Mouse (Mus musculus) kidney, embryonic 15.5 days (tissue): ENCODE results near the gene Gm42421. TPM values are rescaled to one million over a fixed set of nuclear protein-coding genes. Genes with fewer than 3 reads are reported as not detected.

ENCODE experiments used
- ATAC-seq: fragments of 200-750 bp; cut with Nextera tagmentation; replicated peaks from 2 replicates; pipeline ENCODE4 v1.8.0; 2017; ENCODE audit warnings: moderate TSS enrichment; ENCODE audit not compliant: low FRiP score
- H3K27ac ChIP-seq: fragments of 300-500 bp; sonication (generic); 2 replicates; pipeline ENCODE4 v1.5.1; 2015; ENCODE audit warnings: mild to moderate bottlenecking, inconsistent platforms
- H3K27me3 ChIP-seq: fragments of 300-500 bp; sonication (generic); 2 replicates; pipeline ENCODE4 v1.6.1; 2015; ENCODE audit warnings: inconsistent platforms
- H3K36me3 ChIP-seq: fragments of 300-500 bp; sonication (generic); 2 replicates; pipeline ENCODE4 v1.6.1; 2015; ENCODE audit warnings: inconsistent platforms
- H3K4me1 ChIP-seq: fragments of 300-500 bp; sonication (generic); 2 replicates; pipeline ENCODE4 v1.6.1; 2015; ENCODE audit warnings: inconsistent platforms
- H3K4me2 ChIP-seq: fragments of 300-500 bp; sonication (generic); 2 replicates; pipeline ENCODE4 v1.6.1; 2015; ENCODE audit warnings: moderate library complexity, mild to moderate bottlenecking, inconsistent platforms
- H3K4me3 ChIP-seq: fragments of 300-500 bp; sonication (generic); replicated peaks from 2 replicates; pipeline ENCODE4 v1.5.1; 2015; ENCODE audit warnings: mild to moderate bottlenecking, inconsistent platforms
- H3K9ac ChIP-seq: fragments of 300-500 bp; sonication (generic); 2 replicates; pipeline ENCODE4 v1.6.1; 2015; ENCODE audit warnings: mild to moderate bottlenecking, inconsistent platforms
- H3K9me3 ChIP-seq: fragments of 300-500 bp; sonication (generic); replicated peaks from 2 replicates; pipeline ENCODE4 v1.6.1; 2016; ENCODE audit warnings: inconsistent platforms
- WGBS: fragments of 180-500 bp; shearing (Covaris S2); methylation state at CpG from one replicate; pipeline ENCODE4 v1.1.7; 2015; ENCODE audit warnings: mixed read lengths; 5-methylcytosine and 5-hydroxymethylcytosine counted together
- polyA plus RNA-seq: library from polyadenylated mRNA; unstranded; fragments of >200 nt; fragmentation: Nextera tagmentation; extraction: Ambion mirVana; gene quantifications from 2 replicates; pipeline ENCODE4 v1.2.1, GENCODE M21; 2015

The Gm42421 gene
- polyA plus RNA-seq, 1 experiment from 2014 or later = 0.83 TPM

GRCm38 (mm10) chr5:143943231-143944125, 15.5 kb downstream of the Gm42421 start:
- no peaks in the 10 kb centered on the region for H3K9me3 ChIP-seq
- no peak overlapping the region for H3K9ac ChIP-seq
- no peaks in the 10 kb centered on the region for H3K4me1 ChIP-seq
- no peak overlapping the region for H3K4me3 ChIP-seq
- no peaks in the 10 kb centered on the region for H3K27me3 ChIP-seq
- ATAC-seq = no peak
- 89% methylated on average over 14 of the region's 14 CpGs for whole genome bisulfite sequencing
- H3K27ac ChIP-seq = no peak overlapping the region
- H3K4me2 ChIP-seq = no peak overlapping the region
- H3K36me3 ChIP-seq = no peaks in the 10 kb centered on the region

- Histone ChIP-seq H3K27ac (no peak overlapping the region), H3K4me3 (no peak overlapping the region), H3K36me3 (no peaks in the 10 kb centered on the region), H3K4me2 (no peak overlapping the region), H3K4me1 (no peaks in the 10 kb centered on the region), H3K27me3 (no peaks in the 10 kb centered on the region), H3K9ac (no peak overlapping the region), H3K9me3 (no peaks in the 10 kb centered on the region)
- ATAC-seq = no peak
- WGBS = 78% methylated on average over 12 of the region's 12 CpGs
Observed at GRCm38 (mm10) chr5:143948361-143948760, 20.4 kb downstream of the Gm42421 start.

GRCm38 (mm10) chr5:143950016-143950415, 22.0 kb downstream of the Gm42421 start:
- H3K4me1 ChIP-seq = no peaks in the 10 kb centered on the region
- H3K27me3 ChIP-seq = no peaks in the 10 kb centered on the region
- H3K4me3 ChIP-seq = no peak overlapping the region
- H3K9me3 ChIP-seq = no peaks in the 10 kb centered on the region
- no peaks in the 10 kb centered on the region for H3K36me3 ChIP-seq
- ATAC-seq = no peak
- 42% methylated on average over 5 of the region's 5 CpGs for WGBS
- H3K4me2 ChIP-seq = no peak overlapping the region
- H3K27ac ChIP-seq = no peak overlapping the region
- no peak overlapping the region for H3K9ac ChIP-seq

- Histone ChIP-seq H3K9me3 (0 out of 2 replicates have a peak, but pooled peaks cover 4% of the 10 kb centered on the region), H3K27ac (no peak overlapping the region), H3K27me3 (no peaks in the 10 kb centered on the region), H3K9ac (no peak overlapping the region), H3K4me2 (no peak overlapping the region), H3K36me3 (no peaks in the 10 kb centered on the region), H3K4me1 (no peaks in the 10 kb centered on the region), H3K4me3 (no peak overlapping the region)
- ATAC-seq = no peak
- WGBS = 90% methylated on average over 6 of the region's 6 CpGs
Observed at GRCm38 (mm10) chr5:143957101-143957500, 29.1 kb downstream of the Gm42421 start.

GRCm38 (mm10) chr5:143959551-143959950, 31.6 kb downstream of the Gm42421 start:
- Histone ChIP-seq H3K4me2 (no peak overlapping the region), H3K9ac (no peak overlapping the region), H3K9me3 (0 out of 2 replicates have a peak, but pooled peaks cover 4% of the 10 kb centered on the region), H3K4me3 (no peak overlapping the region), H3K27ac (no peak overlapping the region), H3K36me3 (no peaks in the 10 kb centered on the region), H3K4me1 (0 out of 2 replicates have a peak, but pooled peaks cover 3% of the 10 kb centered on the region), H3K27me3 (no peaks in the 10 kb centered on the region)
- ATAC-seq = no peak
- 92% methylated on average over 11 of the region's 11 CpGs for WGBS

GRCm38 (mm10) chr5:143961176-143961575, 33.2 kb downstream of the Gm42421 start:
- Histone ChIP-seq H3K4me2 (no peak overlapping the region), H3K36me3 (no peaks in the 10 kb centered on the region), H3K27ac (no peak overlapping the region), H3K9me3 (no peaks in the 10 kb centered on the region), H3K4me1 (0 out of 2 replicates have a peak, but pooled peaks cover 3% of the 10 kb centered on the region), H3K4me3 (no peak overlapping the region), H3K27me3 (no peaks in the 10 kb centered on the region), H3K9ac (no peak overlapping the region)
- 84% methylated on average over 8 of the region's 8 CpGs for WGBS
- no peak for ATAC-seq

- H3K27ac ChIP-seq = no peak overlapping the region
- no peaks in the 10 kb centered on the region for H3K27me3 ChIP-seq
- H3K4me2 ChIP-seq = no peak overlapping the region
- H3K36me3 ChIP-seq = no peaks in the 10 kb centered on the region
- 0 out of 2 replicates have a peak, but pooled peaks cover 3% of the 10 kb centered on the region for H3K4me1 ChIP-seq
- ATAC-seq = no peak
- 76% methylated on average over 12 of the region's 12 CpGs for WGBS
- H3K4me3 ChIP-seq = no peak overlapping the region
- no peak overlapping the region for H3K9ac ChIP-seq
- H3K9me3 ChIP-seq = no peaks in the 10 kb centered on the region
Observed at GRCm38 (mm10) chr5:143965586-143966345, 37.8 kb downstream of the Gm42421 start.

GRCm38 (mm10) chr5:143966671-143967070, 38.7 kb downstream of the Gm42421 start:
- no peak overlapping the region for H3K9ac ChIP-seq
- no peak overlapping the region for H3K4me3 ChIP-seq
- H3K27me3 ChIP-seq = no peaks in the 10 kb centered on the region
- no peaks in the 10 kb centered on the region for H3K9me3 ChIP-seq
- 85% methylated on average over 12 of the region's 12 CpGs for WGBS
- no peak for ATAC-seq
- H3K27ac ChIP-seq = no peak overlapping the region
- H3K36me3 ChIP-seq = no peaks in the 10 kb centered on the region
- 0 out of 2 replicates have a peak, but pooled peaks cover 3% of the 10 kb centered on the region for H3K4me1 ChIP-seq
- no peak overlapping the region for H3K4me2 ChIP-seq

- Histone ChIP-seq H3K36me3 (no peaks in the 10 kb centered on the region), H3K9ac (no peak overlapping the region), H3K9me3 (no peaks in the 10 kb centered on the region), H3K27ac (no peak overlapping the region), H3K4me1 (no peaks in the 10 kb centered on the region), H3K4me2 (no peak overlapping the region), H3K4me3 (no peak overlapping the region), H3K27me3 (no peaks in the 10 kb centered on the region)
- ATAC-seq = no peak
- WGBS = 45% methylated on average over 3 of the region's 3 CpGs
Observed at GRCm38 (mm10) chr5:143972628-143973027, 44.7 kb downstream of the Gm42421 start.

GRCm38 (mm10) chr5:143974931-143975630, 47.1 kb downstream of the Gm42421 start:
- H3K9me3 ChIP-seq = no peaks in the 10 kb centered on the region
- H3K4me1 ChIP-seq = no peaks in the 10 kb centered on the region
- peak; percentile 65 for ATAC-seq
- WGBS = 46% methylated on average over 4 of the region's 4 CpGs
- no peak overlapping the region for H3K9ac ChIP-seq
- no peaks in the 10 kb centered on the region for H3K27me3 ChIP-seq
- H3K4me2 ChIP-seq = no peak overlapping the region
- H3K4me3 ChIP-seq = no peak overlapping the region
- H3K36me3 ChIP-seq = no peaks in the 10 kb centered on the region
- H3K27ac ChIP-seq = no peak overlapping the region

- ATAC-seq = peak; percentile 31; the same call in 1 of the 2 replicates
- 54% methylated on average over 2 of the region's 2 CpGs for WGBS
Observed at GRCm38 (mm10) chr5:143975631-143975933, 47.6 kb downstream of the Gm42421 start.

GRCm38 (mm10) chr5:143976232-143976631, 48.3 kb downstream of the Gm42421 start:
- WGBS = 90% methylated on average over 11 of the region's 11 CpGs
- no peaks in the 10 kb centered on the region for H3K36me3 ChIP-seq
- no peak for ATAC-seq
- H3K27ac ChIP-seq = no peak overlapping the region
- H3K4me1 ChIP-seq = no peaks in the 10 kb centered on the region
- H3K9me3 ChIP-seq = no peaks in the 10 kb centered on the region
- H3K27me3 ChIP-seq = no peaks in the 10 kb centered on the region
- no peak overlapping the region for H3K4me3 ChIP-seq
- no peak overlapping the region for H3K9ac ChIP-seq
- no peak overlapping the region for H3K4me2 ChIP-seq

More at GRCm38 (mm10) chr5:143975631-143975933, 47.6 kb downstream of the Gm42421 start:
- Histone ChIP-seq H3K4me2 (no peak overlapping the region), H3K4me1 (no peaks in the 10 kb centered on the region), H3K9me3 (no peaks in the 10 kb centered on the region), H3K9ac (no peak overlapping the region), H3K27me3 (no peaks in the 10 kb centered on the region), H3K36me3 (no peaks in the 10 kb centered on the region), H3K27ac (no peak overlapping the region), H3K4me3 (no peak overlapping the region)
